Mouse (Mus musculus) gastrocnemius, postnatal 10 days (tissue): ENCODE results near the gene Ltb4r1. TPM values are rescaled to one million over a fixed set of nuclear protein-coding genes. Genes with fewer than 3 reads are reported as not detected.

Source experiments
- DNase-seq: peaks from one replicate; pipeline ENCODE4 v3.0.0; 2021; ENCODE audit warnings: mixed read lengths
- total RNA-seq, 2 experiments: library from RNA; stranded (reverse); gene quantifications; 2 replicates each; pipeline ENCODE4 v1.2.3; 2021

Gene Ltb4r1
- total RNA-seq, 2 experiments from 2014 or later, result 0.16 to 0.61 TPM

GRCm38 (mm10) chr14:55747051-55747847 lies 18.5 kb upstream of the Ltb4r1 start:
- no peak for DNase-seq

- no peak for DNase-seq
Measured at GRCm38 (mm10) chr14:55757566-55757965, 8.2 kb upstream of the Ltb4r1 start.

GRCm38 (mm10) chr14:55758363-55758784 lies 7.4 kb upstream of the Ltb4r1 start, which contains the start of gene Cideb:
Gene Cideb (minus strand): TSS chr14:55758458.
- no peak for DNase-seq

GRCm38 (mm10) chr14:55760156-55760555 lies 5.6 kb upstream of the Ltb4r1 start:
- peak; percentile 85 for DNase-seq

GRCm38 (mm10) chr14:55761163-55761562 lies 4.6 kb upstream of the Ltb4r1 start, which contains the start of gene Ltb4r2:
Gene Ltb4r2 (plus strand): TSS chr14:55761428.
- no peak for DNase-seq

- peak; percentile 68 for DNase-seq
Measured at GRCm38 (mm10) chr14:55762001-55762821, 3.6 kb upstream of the Ltb4r1 start.

GRCm38 (mm10) chr14:55763166-55763565 lies 2.6 kb upstream of the Ltb4r1 start:
- no peak for DNase-seq

GRCm38 (mm10) chr14:55767519-55768414 lies 2.0 kb downstream of the Ltb4r1 start:
- DNase-seq, result peak; percentile 62

GRCm38 (mm10) chr14:55768555-55768954 lies 2.8 kb downstream of the Ltb4r1 start:
- no peak for DNase-seq

- DNase-seq, result no peak
Measured at GRCm38 (mm10) chr14:55769087-55769703, 3.4 kb downstream of the Ltb4r1 start.

GRCm38 (mm10) chr14:55776711-55777110 lies 10.9 kb downstream of the Ltb4r1 start:
- no peak for DNase-seq

- no peak for DNase-seq
Measured at GRCm38 (mm10) chr14:55777176-55777575, 11.4 kb downstream of the Ltb4r1 start.

- no peak for DNase-seq
Measured at GRCm38 (mm10) chr14:55777806-55778205, 12.0 kb downstream of the Ltb4r1 start.

- DNase-seq, result no peak
Measured at GRCm38 (mm10) chr14:55778686-55779085, 12.9 kb downstream of the Ltb4r1 start.

GRCm38 (mm10) chr14:55779656-55780055 lies 13.9 kb downstream of the Ltb4r1 start:
- peak; percentile 3 for DNase-seq

- DNase-seq, result peak; percentile 5
Measured at GRCm38 (mm10) chr14:55780736-55781135, 15.0 kb downstream of the Ltb4r1 start.

- peak; percentile 51 for DNase-seq
Measured at GRCm38 (mm10) chr14:55781310-55781709, 15.5 kb downstream of the Ltb4r1 start.

GRCm38 (mm10) chr14:55782361-55782960 lies 16.7 kb downstream of the Ltb4r1 start:
- DNase-seq, result peak; percentile 9

GRCm38 (mm10) chr14:55783171-55783957 lies 17.6 kb downstream of the Ltb4r1 start:
- peak; percentile 24 for DNase-seq

- peak; percentile 17 for DNase-seq
Measured at GRCm38 (mm10) chr14:55783958-55784235, 18.1 kb downstream of the Ltb4r1 start, which contains the start of gene Adcy4. Gene Adcy4 (minus strand): TSS chr14:55784095.
